Mouse (Mus musculus) liver, postnatal 0 days (tissue): Measurements from ENCODE around the gene BC029722.

Source experiments
- CTCF ChIP-seq: sonication (generic); IDR thresholded peaks from 2 replicates; pipeline ENCODE4 v1.5.1; 2016; ENCODE audit warnings: antibody characterized with exemption, low read depth
- EP300 ChIP-seq: IDR thresholded peaks from 2 replicates; pipeline ENCODE4 v1.6.1; 2016; ENCODE audit warnings: antibody characterized with exemption, low read depth, mild to moderate bottlenecking

DNA sequence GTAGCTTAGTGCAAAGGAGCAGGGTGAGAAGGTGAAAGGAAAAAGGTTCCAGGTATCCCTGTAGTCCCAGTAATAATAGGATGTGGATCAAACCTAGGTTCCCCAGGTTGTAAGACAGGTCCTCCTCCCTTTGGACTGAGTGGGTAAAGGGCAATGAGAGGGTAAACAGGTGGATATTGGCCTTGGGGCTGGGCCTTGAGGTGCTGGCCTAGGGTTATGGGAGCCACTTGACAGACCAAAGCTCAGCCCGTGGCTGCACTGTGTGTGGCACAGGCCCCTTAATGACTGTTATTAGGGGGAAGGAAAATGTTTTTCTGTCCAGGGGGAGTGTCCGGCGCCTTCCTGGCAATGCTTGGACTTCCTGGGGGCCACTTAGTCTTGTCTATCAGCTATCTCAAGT is 18.7 kb upstream of the BC029722 start:
- TF ChIP-seq EP300: no peak
- TF ChIP-seq CTCF: no peak
